Mouse (Mus musculus) testis, adult 10 weeks (tissue): ENCODE results near the gene Gm20388. TPM values are rescaled to one million over a fixed set of nuclear protein-coding genes. Genes with fewer than 3 reads are reported as not detected.

ENCODE experiments used
- polyA plus RNA-seq: library from polyadenylated mRNA; stranded (reverse); fragments of 350-450 nt; fragmentation: Illumina TruSeq; extraction: RNeasy Lipid Tissue Mini Kit (QIAGEN cat#74804); gene quantifications from one replicate; pipeline ENCODE4 v1.2.3, GENCODE M21; 2014; ENCODE audit warnings: low read depth, low replicate concordance

The Gm20388 gene
- polyA plus RNA-seq, 1 experiment from 2014 or later = 0.56 TPM

GRCm38 (mm10) chr8:121107668-121108656 lies 1197.3 kb downstream of the Gm20388 start, which contains the start of gene Mthfsd:
Mthfsd (minus strand) TSS chr8:121108392.

GRCm38 (mm10) chr8:121115948-121116347 lies 1205.3 kb downstream of the Gm20388 start, which contains the start of gene Foxc2:
Foxc2 (plus strand) TSS chr8:121116171.

GRCm38 (mm10) chr8:121127756-121128375 lies 1217.2 kb downstream of the Gm20388 start, which contains the start of gene Foxl1:
Foxl1 (plus strand) TSS chr8:121127940.

GRCm38 (mm10) chr8:121544276-121544785 lies 1633.7 kb downstream of the Gm20388 start, which contains the start of gene 1700018B08Rik:
1700018B08Rik (minus strand) TSS chr8:121544320.

GRCm38 (mm10) chr8:121578676-121579451 lies 1668.2 kb downstream of the Gm20388 start, which contains the start of gene Fbxo31:
Fbxo31 (minus strand) TSS chr8:121578806.

GRCm38 (mm10) chr8:121590203-121591177 lies 1679.8 kb downstream of the Gm20388 start, which contains the start of gene Map1lc3b:
Map1lc3b (plus strand) TSS chr8:121590361.

GRCm38 (mm10) chr8:121652774-121653323 lies 1742.2 kb downstream of the Gm20388 start, which contains the start of gene Zcchc14:
Zcchc14 (minus strand) TSS chr8:121652901.

GRCm38 (mm10) chr8:121729323-121729722 lies 1818.7 kb downstream of the Gm20388 start, which contains the start of gene Jph3:
Jph3 (plus strand) TSS chr8:121729623.

GRCm38 (mm10) chr8:121829048-121829776 lies 1918.6 kb downstream of the Gm20388 start, which contains the start of gene Klhdc4:
Klhdc4 (minus strand) TSS chr8:121829569.

GRCm38 (mm10) chr8:121907587-121908248 lies 1997.1 kb downstream of the Gm20388 start, which contains the start of gene Slc7a5:
Slc7a5 (minus strand) TSS chr8:121907694.

GRCm38 (mm10) chr8:121944831-121945230 lies 2034.2 kb downstream of the Gm20388 start, which contains the start of gene Car5a:
Car5a (minus strand) TSS chr8:121944904.

GRCm38 (mm10) chr8:121949222-121949800 lies 2038.7 kb downstream of the Gm20388 start, which contains the start of gene Banp:
Banp (plus strand) TSS chr8:121949750.

GRCm38 (mm10) chr8:122282035-122282358 lies 2371.4 kb downstream of the Gm20388 start, which contains the start of gene Zfpm1:
Zfpm1 (plus strand) TSS chr8:122282141.

GRCm38 (mm10) chr8:122360696-122361416 lies 2450.2 kb downstream of the Gm20388 start, which contains the start of gene Trhr2:
Trhr2 (minus strand) TSS chr8:122360746.

GRCm38 (mm10) chr8:122376365-122377231 lies 2466.0 kb downstream of the Gm20388 start, which contains the start of gene Zc3h18:
Zc3h18 (plus strand) TSS chr8:122376609.

GRCm38 (mm10) chr8:122421376-122422070 lies 2510.9 kb downstream of the Gm20388 start, which contains the start of gene Il17c:
Il17c (plus strand) TSS chr8:122422020.

